Mouse (Mus musculus): ENCODE data around the gene Hells. TPM values are rescaled to one million over a fixed set of nuclear protein-coding genes. Genes with fewer than 3 reads are reported as not detected.

Gene Hells
- polyA plus RNA-seq (2014; fragmentation: Nextera tagmentation; extraction: Ambion mirVana) = 78.2 and 97.2 TPM in 2 replicates

DNA sequence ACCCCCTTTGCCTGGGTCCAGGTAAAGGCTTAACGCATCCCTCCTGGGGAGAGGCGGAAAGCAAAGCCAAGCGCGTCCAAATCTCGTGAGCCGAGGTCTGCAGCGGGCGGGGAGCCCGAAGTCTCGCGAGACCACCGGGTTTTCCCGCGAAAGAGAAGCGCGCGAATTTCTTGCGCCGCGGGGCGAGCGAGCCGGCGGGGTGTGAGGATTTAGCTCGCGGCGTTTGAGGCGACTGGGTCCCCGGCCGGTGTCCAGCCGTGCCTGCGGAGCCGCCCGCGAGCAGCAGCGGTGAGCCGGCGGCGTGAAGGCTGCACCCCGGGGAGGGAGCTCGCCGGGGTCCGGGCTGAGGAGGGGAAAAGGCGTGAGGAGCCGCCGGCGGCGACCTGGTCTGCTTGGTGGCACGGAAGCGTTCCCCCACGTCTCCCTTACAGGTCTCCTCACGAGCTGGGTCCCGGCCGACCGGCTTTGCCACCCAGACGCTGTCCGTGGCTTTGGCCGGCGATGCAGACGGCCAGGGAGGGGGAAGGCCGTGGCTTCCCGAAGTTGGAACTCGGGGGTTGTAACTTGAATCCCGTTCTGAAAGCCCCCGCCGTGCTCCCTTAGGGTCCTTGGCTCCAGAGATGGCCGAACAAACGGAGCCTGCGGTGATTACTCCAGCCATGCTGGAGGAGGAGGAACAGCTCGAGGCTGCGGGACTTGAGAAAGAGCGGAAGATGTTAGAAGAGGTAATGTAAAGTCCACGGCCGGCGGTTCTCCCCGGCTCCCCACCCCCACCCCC, at the start of gene Hells:
Gene Hells, plus strand, starts transcription at position 128 of the 778 bp plus-strand sequence.
- H3K27me3 ChIP-seq (ENCODE audit: control insufficient read depth, insufficient read depth, low read length) = no peaks in the 10 kb centered on the region

GRCm38 (mm10) chr19:38901146-38902135, 29.3 kb upstream of the Hells start:
- Histone ChIP-seq H3K27me3 (ENCODE audit: control insufficient read depth, insufficient read depth, low read length) (no peaks in the 10 kb centered on the region), H3K4me3 (ENCODE audit: low read depth, low read length) (no peak overlapping the region), H3K4me2 (ENCODE audit: low read depth, low read length) (no peak overlapping the region), H3K27ac (replicated peaks; ENCODE audit: low read depth, low read length) (no peak overlapping the region), H3K9ac (replicated peaks; ENCODE audit: low read length) (no peak overlapping the region), H3K4me1 (ENCODE audit: control insufficient read depth, insufficient read depth, low read length) (no peaks in the 10 kb centered on the region), H3K9me3 (replicated peaks; ENCODE audit: control insufficient read depth, low read length) (no peaks in the 10 kb centered on the region), H3K36me3 (replicated peaks; ENCODE audit: control insufficient read depth, insufficient read depth, low read depth, low read length) (no peaks in the 10 kb centered on the region)
- DNase-seq (ENCODE audit: low spot score) = peak; percentile 2
- whole genome bisulfite sequencing = 81% methylated on average over 12 of the region's 12 CpGs
- ATAC-seq (replicated peaks; ENCODE audit: insufficient number of reproducible peaks, low FRiP score, low TSS enrichment, low read depth) = no peak

More for the DNA sequence above, at the start of gene Hells:
- Histone ChIP-seq H3K4me1 (ENCODE audit: control insufficient read depth, insufficient read depth, low read length) (peaks cover 3% of the 10 kb centered on the region; the same call in 1 of the 2 replicates), H3K4me2 (ENCODE audit: low read depth, low read length) (peak within 1 kb of the TSS; percentile 74), H3K9me3 (replicated peaks; ENCODE audit: control insufficient read depth, low read length) (no peaks in the 10 kb centered on the region), H3K4me3 (ENCODE audit: low read depth, low read length) (peak within 1 kb of the TSS; percentile 89), H3K27ac (replicated peaks; ENCODE audit: low read depth, low read length) (peak within 1 kb of the TSS; percentile 85), H3K36me3 (replicated peaks; ENCODE audit: control insufficient read depth, insufficient read depth, low read depth, low read length) (no peaks in the 10 kb centered on the region; the same call in none of the 2 replicates), H3K9ac (replicated peaks; ENCODE audit: low read length) (peak within 1 kb of the TSS; percentile 96)
- ATAC-seq (replicated peaks; ENCODE audit: insufficient number of reproducible peaks, low FRiP score, low TSS enrichment, low read depth) (peak; percentile 89), DNase-seq (ENCODE audit: low spot score) (peak; percentile 96)
- WGBS = under 1% methylated on average over 76 of the region's 76 CpGs

GRCm38 (mm10) chr19:38902501-38902900, 28.2 kb upstream of the Hells start:
- Histone ChIP-seq H3K27me3 (ENCODE audit: control insufficient read depth, insufficient read depth, low read length) (no peaks in the 10 kb centered on the region), H3K9me3 (replicated peaks; ENCODE audit: control insufficient read depth, low read length) (no peaks in the 10 kb centered on the region), H3K36me3 (replicated peaks; ENCODE audit: control insufficient read depth, insufficient read depth, low read depth, low read length) (no peaks in the 10 kb centered on the region), H3K9ac (replicated peaks; ENCODE audit: low read length) (no peak overlapping the region), H3K4me1 (ENCODE audit: control insufficient read depth, insufficient read depth, low read length) (no peaks in the 10 kb centered on the region), H3K4me2 (ENCODE audit: low read depth, low read length) (no peak overlapping the region), H3K4me3 (ENCODE audit: low read depth, low read length) (no peak overlapping the region), H3K27ac (replicated peaks; ENCODE audit: low read depth, low read length) (no peak overlapping the region)
- 91% methylated on average over 5 of the region's 5 CpGs for WGBS
- DNase-seq (ENCODE audit: low spot score) (no peak), ATAC-seq (replicated peaks; ENCODE audit: insufficient number of reproducible peaks, low FRiP score, low TSS enrichment, low read depth) (no peak)

DNA sequence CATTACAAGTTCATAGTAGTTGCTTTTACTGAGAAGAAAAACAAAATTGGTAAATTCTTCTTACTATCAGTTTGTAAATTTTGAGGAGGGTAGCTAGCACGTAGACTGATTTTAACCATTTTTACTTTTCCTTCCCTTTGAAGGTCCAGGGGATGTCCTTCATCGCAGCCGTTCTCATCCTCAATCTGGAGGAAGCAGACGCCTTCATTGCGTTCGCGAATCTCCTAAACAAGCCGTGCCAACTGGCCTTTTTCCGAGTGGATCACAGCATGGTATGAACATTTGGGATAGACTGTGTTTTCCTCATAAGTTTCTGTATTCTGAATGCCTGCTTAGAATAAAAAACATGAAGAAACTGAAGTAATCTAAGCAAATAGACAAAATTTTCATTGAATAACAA, 16.9 kb upstream of the Hells start:
- no peaks in the 10 kb centered on the region for H3K27me3 ChIP-seq (ENCODE audit: control insufficient read depth, insufficient read depth, low read length)
- ATAC-seq (replicated peaks; ENCODE audit: insufficient number of reproducible peaks, low FRiP score, low TSS enrichment, low read depth) = no peak
- H3K36me3 ChIP-seq (replicated peaks; ENCODE audit: control insufficient read depth, insufficient read depth, low read depth, low read length) = no peaks in the 10 kb centered on the region
- no peak overlapping the region for H3K27ac ChIP-seq (replicated peaks; ENCODE audit: low read depth, low read length)
- no peak for DNase-seq (ENCODE audit: low spot score)
- 93% methylated on average over 9 of the region's 9 CpGs for WGBS
- H3K9me3 ChIP-seq (replicated peaks; ENCODE audit: control insufficient read depth, low read length) = no peaks in the 10 kb centered on the region
- no peak overlapping the region for H3K9ac ChIP-seq (replicated peaks; ENCODE audit: low read length)
- H3K4me3 ChIP-seq (ENCODE audit: low read depth, low read length) = no peak overlapping the region
- no peaks in the 10 kb centered on the region for H3K4me1 ChIP-seq (ENCODE audit: control insufficient read depth, insufficient read depth, low read length)
- H3K4me2 ChIP-seq (ENCODE audit: low read depth, low read length) = no peak overlapping the region

DNA sequence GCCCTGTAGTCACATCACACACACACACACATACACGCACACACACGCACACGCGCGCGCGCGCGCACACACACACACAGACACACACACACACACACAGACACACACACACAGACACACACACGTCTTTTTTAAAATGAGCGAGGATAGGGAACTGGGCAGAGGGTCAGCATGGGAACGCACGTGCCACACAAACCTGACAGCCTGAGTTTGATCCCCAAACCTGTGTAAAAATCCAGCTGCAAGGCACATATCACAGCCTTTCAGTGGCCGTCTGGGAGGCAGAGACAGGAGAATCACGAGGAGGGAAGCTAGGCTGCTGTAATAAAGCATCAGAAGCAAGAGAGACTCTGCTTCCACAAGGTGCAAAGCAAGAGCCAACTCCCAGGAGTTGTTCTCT, 15.8 kb upstream of the Hells start:
- H3K9me3 ChIP-seq (replicated peaks; ENCODE audit: control insufficient read depth, low read length) = no peaks in the 10 kb centered on the region
- H3K27ac ChIP-seq (replicated peaks; ENCODE audit: low read depth, low read length) = no peak overlapping the region
- H3K4me3 ChIP-seq (ENCODE audit: low read depth, low read length) = no peak overlapping the region
- DNase-seq (ENCODE audit: low spot score) (no peak), ATAC-seq (replicated peaks; ENCODE audit: insufficient number of reproducible peaks, low FRiP score, low TSS enrichment, low read depth) (no peak)
- no peak overlapping the region for H3K4me2 ChIP-seq (ENCODE audit: low read depth, low read length)
- H3K9ac ChIP-seq (replicated peaks; ENCODE audit: low read length) = no peak overlapping the region
- H3K36me3 ChIP-seq (replicated peaks; ENCODE audit: control insufficient read depth, insufficient read depth, low read depth, low read length) = no peaks in the 10 kb centered on the region
- H3K27me3 ChIP-seq (ENCODE audit: control insufficient read depth, insufficient read depth, low read length) = no peaks in the 10 kb centered on the region
- H3K4me1 ChIP-seq (ENCODE audit: control insufficient read depth, insufficient read depth, low read length) = no peaks in the 10 kb centered on the region
- 90% methylated on average over 15 of the region's 15 CpGs for WGBS

GRCm38 (mm10) chr19:38915677-38916076, 15.0 kb upstream of the Hells start:
- H3K4me3 ChIP-seq (ENCODE audit: low read depth, low read length) = no peak overlapping the region
- no peak overlapping the region for H3K9ac ChIP-seq (replicated peaks; ENCODE audit: low read length)
- ATAC-seq (replicated peaks; ENCODE audit: insufficient number of reproducible peaks, low FRiP score, low TSS enrichment, low read depth) (no peak), DNase-seq (ENCODE audit: low spot score) (peak; percentile 64)
- no peaks in the 10 kb centered on the region for H3K9me3 ChIP-seq (replicated peaks; ENCODE audit: control insufficient read depth, low read length)
- no peaks in the 10 kb centered on the region for H3K36me3 ChIP-seq (replicated peaks; ENCODE audit: control insufficient read depth, insufficient read depth, low read depth, low read length)
- WGBS = 49% methylated on average over 3 of the region's 3 CpGs
- no peaks in the 10 kb centered on the region for H3K27me3 ChIP-seq (ENCODE audit: control insufficient read depth, insufficient read depth, low read length)
- H3K4me1 ChIP-seq (ENCODE audit: control insufficient read depth, insufficient read depth, low read length) = no peaks in the 10 kb centered on the region
- no peak overlapping the region for H3K27ac ChIP-seq (replicated peaks; ENCODE audit: low read depth, low read length)
- H3K4me2 ChIP-seq (ENCODE audit: low read depth, low read length) = no peak overlapping the region

DNA sequence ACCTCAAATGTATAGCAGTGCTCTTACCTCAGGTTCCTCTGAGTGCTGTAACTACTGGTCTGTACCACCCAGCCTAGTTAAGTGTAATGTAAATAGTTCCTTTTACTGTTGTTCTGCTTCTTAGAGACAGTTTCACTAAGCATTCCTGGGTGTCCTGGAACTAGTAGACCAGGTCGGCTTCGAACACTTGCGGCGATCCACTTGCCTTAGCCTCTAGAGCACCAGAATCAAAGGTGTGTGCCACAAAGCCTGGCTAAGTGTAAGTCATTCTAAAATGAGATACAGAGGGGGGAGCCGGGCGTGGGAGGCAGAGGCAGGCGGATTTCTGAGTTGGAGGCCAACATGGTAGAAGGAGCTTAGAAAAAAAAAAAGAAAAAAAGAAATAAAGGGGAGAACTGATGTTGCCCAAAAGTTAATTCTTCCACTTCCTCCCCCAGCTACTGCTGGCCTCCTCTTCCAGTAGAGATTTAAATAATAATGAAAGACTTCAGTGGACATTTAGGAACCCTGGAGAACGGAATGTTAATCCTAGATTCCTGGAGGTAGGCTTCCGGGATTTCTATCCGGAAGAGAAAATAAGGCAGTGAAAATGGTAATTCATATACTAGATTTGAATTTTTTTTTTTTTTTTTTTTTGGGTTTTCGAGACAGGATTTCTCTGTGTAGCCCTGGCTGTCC, 2.1 kb upstream of the Hells start:
- Histone ChIP-seq H3K4me3 (ENCODE audit: low read depth, low read length) (no peak overlapping the region), H3K27ac (replicated peaks; ENCODE audit: low read depth, low read length) (no peak overlapping the region), H3K9me3 (replicated peaks; ENCODE audit: control insufficient read depth, low read length) (no peaks in the 10 kb centered on the region), H3K36me3 (replicated peaks; ENCODE audit: control insufficient read depth, insufficient read depth, low read depth, low read length) (no peaks in the 10 kb centered on the region), H3K4me2 (ENCODE audit: low read depth, low read length) (no peak overlapping the region), H3K9ac (replicated peaks; ENCODE audit: low read length) (no peak overlapping the region), H3K4me1 (ENCODE audit: control insufficient read depth, insufficient read depth, low read length) (peaks cover 3% of the 10 kb centered on the region; the same call in 1 of the 2 replicates), H3K27me3 (ENCODE audit: control insufficient read depth, insufficient read depth, low read length) (no peaks in the 10 kb centered on the region)
- DNase-seq (ENCODE audit: low spot score) = no peak
- 96% methylated on average over 10 of the region's 11 CpGs for WGBS
- ATAC-seq (replicated peaks; ENCODE audit: insufficient number of reproducible peaks, low FRiP score, low TSS enrichment, low read depth) = no peak

All from embryonic facial prominence, embryonic 11.5 days (tissue).